In the genomic region with DNA sequence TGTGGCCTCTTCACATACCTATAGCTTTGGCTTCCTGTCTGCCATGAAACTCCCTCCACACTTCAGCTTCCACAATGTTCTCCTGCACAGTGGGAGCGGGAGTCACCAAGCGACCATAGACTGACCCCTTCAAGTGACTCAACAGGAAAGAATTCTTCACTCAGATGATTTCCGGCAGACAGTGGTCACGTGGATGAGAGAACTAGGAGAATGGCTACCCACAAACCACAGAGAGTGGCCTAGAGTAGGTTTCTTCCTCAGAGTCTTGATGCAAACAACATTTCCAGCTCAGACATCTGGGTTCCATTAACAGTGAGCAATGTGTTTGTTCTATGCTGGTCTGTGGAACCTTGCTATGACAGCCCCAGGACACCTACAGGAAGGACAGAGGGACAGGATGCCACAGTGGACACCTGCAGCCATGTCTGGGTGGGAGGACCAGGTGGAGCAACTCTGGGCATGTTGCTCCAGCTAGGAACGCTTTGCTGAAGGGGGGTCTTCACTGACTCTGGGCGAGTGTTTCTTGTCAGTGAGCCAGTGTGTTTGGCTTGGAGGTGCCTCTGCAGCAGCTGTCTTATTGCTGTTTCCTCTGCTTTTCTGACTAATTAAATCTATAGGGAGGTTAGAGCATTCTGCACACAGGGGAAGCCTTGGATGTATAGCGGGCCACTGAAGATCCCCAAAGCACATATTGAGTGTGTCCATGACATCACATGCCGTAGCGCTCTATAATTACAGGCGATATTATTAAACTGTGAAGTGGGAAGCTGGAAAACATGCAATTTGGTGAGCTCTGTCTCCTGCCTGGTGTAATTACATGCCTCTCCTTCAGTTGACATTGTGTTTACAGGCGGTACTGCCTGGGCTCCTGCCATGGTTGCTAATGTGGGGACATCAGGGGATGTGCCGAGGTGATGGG, we compare ENCODE assay signal across 16 mouse cellular contexts. TPM values are rescaled to one million over a fixed set of nuclear protein-coding genes. Genes with fewer than 3 reads are reported as not detected.
DNase-seq lines count a peak whose midpoint lies in the region; ATAC-seq lines count a peak whose summit lies in the region.
"Had no signal": no experiment of that assay in that cellular context is flagged by ENCODE, and none has a peak within 500 bp of the region (broad histone marks: within the 10 kb centered on the region; RNA-seq: fewer than 3 reads in every experiment).

No protein-coding gene starts in this region.

- no peak overlapping the region for H3K4me3 ChIP-seq in hindbrain, embryonic 15.5 days
- H3K4me3 ChIP-seq in hindbrain, embryonic 12.5 days, result no peak overlapping the region
- H3K4me3 ChIP-seq in embryonic facial prominence, embryonic 14.5 days (ENCODE audit: low read depth, low read length), result no peak overlapping the region
- no peak overlapping the region for H3K4me3 ChIP-seq in neural tube, embryonic 14.5 days (ENCODE audit: low read depth, low read length)
- H3K4me3 ChIP-seq: limb, embryonic 13.5 days; lung, embryonic 15.5 days had no signal

- peaks cover 9% of the 10 kb centered on the region; the same call in 1 of the 2 replicates for H3K4me1 ChIP-seq in hindbrain, embryonic 15.5 days (replicated peaks)
- no peaks in the 10 kb centered on the region for H3K4me1 ChIP-seq in hindbrain, embryonic 12.5 days
- no peaks in the 10 kb centered on the region for H3K4me1 ChIP-seq in embryonic facial prominence, embryonic 14.5 days (ENCODE audit: control insufficient read depth, insufficient read depth, low read length)
- H3K4me1 ChIP-seq in neural tube, embryonic 14.5 days (ENCODE audit: control insufficient read depth, insufficient read depth, low read length), result no peaks in the 10 kb centered on the region
- H3K4me1 ChIP-seq: limb, embryonic 13.5 days; lung, embryonic 15.5 days had no signal

- H3K36me3 ChIP-seq in hindbrain, embryonic 15.5 days, result no peaks in the 10 kb centered on the region
- no peaks in the 10 kb centered on the region for H3K36me3 ChIP-seq in hindbrain, embryonic 12.5 days
- no peaks in the 10 kb centered on the region for H3K36me3 ChIP-seq in embryonic facial prominence, embryonic 14.5 days (ENCODE audit: control insufficient read depth, insufficient read depth, low read length)
- no peaks in the 10 kb centered on the region for H3K36me3 ChIP-seq in neural tube, embryonic 14.5 days (ENCODE audit: control insufficient read depth, insufficient read depth, low read length)
- H3K36me3 ChIP-seq: limb, embryonic 13.5 days; lung, embryonic 15.5 days had no signal

- H3K27me3 ChIP-seq in hindbrain, embryonic 15.5 days, result no peaks in the 10 kb centered on the region
- no peaks in the 10 kb centered on the region for H3K27me3 ChIP-seq in hindbrain, embryonic 12.5 days
- H3K27me3 ChIP-seq in embryonic facial prominence, embryonic 14.5 days (replicated peaks; ENCODE audit: control insufficient read depth, insufficient read depth, low read length), result no peaks in the 10 kb centered on the region
- H3K27me3 ChIP-seq in neural tube, embryonic 14.5 days (ENCODE audit: control insufficient read depth, insufficient read depth, low read length), result no peaks in the 10 kb centered on the region
- H3K27me3 ChIP-seq: limb, embryonic 13.5 days; lung, embryonic 15.5 days had no signal

- ATAC-seq in hindbrain, embryonic 15.5 days (ENCODE audit: low FRiP score, low read depth), result peak; percentile 65; the same call in 1 of the 2 replicates
- no peak for ATAC-seq in hindbrain, embryonic 12.5 days (ENCODE audit: low FRiP score)
- peak; percentile 62 for ATAC-seq in embryonic facial prominence, embryonic 14.5 days (ENCODE audit: low read depth)
- peak; percentile 51; the same call in 1 of the 2 replicates for ATAC-seq in neural tube, embryonic 14.5 days (ENCODE audit: low read depth)
- ATAC-seq: intestine, postnatal 0 days had no signal

- no peaks in the 10 kb centered on the region for H3K9me3 ChIP-seq in hindbrain, embryonic 15.5 days
- no peaks in the 10 kb centered on the region for H3K9me3 ChIP-seq in hindbrain, embryonic 12.5 days (replicated peaks)
- H3K9me3 ChIP-seq in embryonic facial prominence, embryonic 14.5 days (ENCODE audit: control insufficient read depth, low read length), result no peaks in the 10 kb centered on the region
- no peaks in the 10 kb centered on the region for H3K9me3 ChIP-seq in neural tube, embryonic 14.5 days (ENCODE audit: control insufficient read depth, low read length)
- H3K9me3 ChIP-seq: limb, embryonic 13.5 days; lung, embryonic 15.5 days had no signal

- peak overlapping the region; percentile 62 for H3K27ac ChIP-seq in hindbrain, embryonic 15.5 days (replicated peaks)
- no peak overlapping the region for H3K27ac ChIP-seq in hindbrain, embryonic 12.5 days
- H3K27ac ChIP-seq in embryonic facial prominence, embryonic 14.5 days (replicated peaks; ENCODE audit: low read depth, low read length), result 0 out of 2 replicates have a peak overlapping the region, but pooled peaks have one; percentile 15
- no peak overlapping the region for H3K27ac ChIP-seq in neural tube, embryonic 14.5 days (ENCODE audit: low read depth, low read length)
- H3K27ac ChIP-seq: limb, embryonic 13.5 days; lung, embryonic 15.5 days had no signal

- peak; percentile 82 for DNase-seq in Muller cell, postnatal 12 days (ENCODE audit: inconsistent ontology term)
- peak; percentile 66 for DNase-seq in embryonic facial prominence, embryonic 14.5 days (ENCODE audit: low spot score)
- DNase-seq in lung, adult 18-20 months, result no peak
- no peak for DNase-seq in spleen, adult 12 weeks (ENCODE audit: low spot score)
- DNase-seq: adrenal gland, postnatal 36 days; cerebellum, adult 11 months; heart, postnatal 14 days; kidney, postnatal 14 days; right cerebral cortex, postnatal 25 days; thymus, postnatal 36 days had no signal

- no peak overlapping the region for H3K9ac ChIP-seq in hindbrain, embryonic 15.5 days
- H3K9ac ChIP-seq in hindbrain, embryonic 12.5 days, result no peak overlapping the region
- no peak overlapping the region for H3K9ac ChIP-seq in embryonic facial prominence, embryonic 14.5 days (ENCODE audit: low read depth, low read length)
- no peak overlapping the region for H3K9ac ChIP-seq in neural tube, embryonic 14.5 days (replicated peaks; ENCODE audit: low read depth, low read length)
- H3K9ac ChIP-seq: limb, embryonic 13.5 days; lung, embryonic 15.5 days had no signal

- 72% methylated on average over 12 of the region's 12 CpGs for WGBS in hindbrain, embryonic 15.5 days
- 81% methylated on average over 12 of the region's 12 CpGs for WGBS in hindbrain, embryonic 12.5 days
- 72% methylated on average over 12 of the region's 12 CpGs for WGBS in embryonic facial prominence, embryonic 14.5 days
- 75% methylated on average over 12 of the region's 12 CpGs for WGBS in neural tube, embryonic 14.5 days

- no peak overlapping the region for H3K4me2 ChIP-seq in hindbrain, embryonic 15.5 days
- no peak overlapping the region for H3K4me2 ChIP-seq in hindbrain, embryonic 12.5 days (replicated peaks)
- no peak overlapping the region for H3K4me2 ChIP-seq in embryonic facial prominence, embryonic 14.5 days (ENCODE audit: low read depth, low read length)
- no peak overlapping the region for H3K4me2 ChIP-seq in neural tube, embryonic 14.5 days (ENCODE audit: low read depth, low read length)
- H3K4me2 ChIP-seq: limb, embryonic 13.5 days; lung, embryonic 15.5 days had no signal

RNA-seq across cellular contexts. Expression of a gene that starts 31.1 kb away (rescaled TPM):
- polyA plus RNA-seq in hindbrain, embryonic 15.5 days (2015; fragmentation: Nextera tagmentation; extraction: Ambion mirVana), result 30.5 and 32.0 TPM in 2 replicates
- 16.4 and 18.2 TPM in 2 replicates for polyA plus RNA-seq in hindbrain, embryonic 12.5 days (2016; fragmentation: Nextera tagmentation; extraction: Ambion mirVana)
- 2.1 and 2.2 TPM in 2 replicates for polyA plus RNA-seq in embryonic facial prominence, embryonic 14.5 days (2014; fragmentation: Nextera tagmentation; extraction: Ambion mirVana)
- polyA plus RNA-seq in neural tube, embryonic 14.5 days (2014; fragmentation: Nextera tagmentation; extraction: Ambion mirVana), result 72.7 and 73.1 TPM in 2 replicates

RNA-seq across cellular contexts. Expression of a gene that starts 31.4 kb away (rescaled TPM):
- 139 TPM in 2 replicates for polyA plus RNA-seq in hindbrain, embryonic 15.5 days (2015; fragmentation: Nextera tagmentation; extraction: Ambion mirVana)
- 169 and 171 TPM in 2 replicates for polyA plus RNA-seq in hindbrain, embryonic 12.5 days (2016; fragmentation: Nextera tagmentation; extraction: Ambion mirVana)
- polyA plus RNA-seq in embryonic facial prominence, embryonic 14.5 days (2014; fragmentation: Nextera tagmentation; extraction: Ambion mirVana), result 112 and 129 TPM in 2 replicates
- 149 and 169 TPM in 2 replicates for polyA plus RNA-seq in neural tube, embryonic 14.5 days (2014; fragmentation: Nextera tagmentation; extraction: Ambion mirVana)

Comparison
In these comparisons a context has a peak if more than half of its experiments do, and no peak if none do; other contexts are left out.
1. H3K27ac ChIP-seq: peak in hindbrain, embryonic 15.5 days (single experiment) and embryonic facial prominence, embryonic 14.5 days (single experiment); none in hindbrain, embryonic 12.5 days (single experiment) and neural tube, embryonic 14.5 days (single experiment).
2. DNase-seq: peak in Muller cell, postnatal 12 days (single experiment) and embryonic facial prominence, embryonic 14.5 days (single experiment); none in lung, adult 18-20 months (0 of 2) and spleen, adult 12 weeks (single experiment).